Mouse (Mus musculus) stomach, embryonic 14.5 days (tissue): ENCODE data around the gene Ceacam2. TPM values are rescaled to one million over a fixed set of nuclear protein-coding genes. Genes with fewer than 3 reads are reported as not detected.
A peak's percentile ranks its signal among the peaks of the same experiment; 100 is the strongest.
"Not testable (repeated sequence)": the region's sequence is repeated elsewhere in the genome, so short reads cannot be mapped to it uniquely, and the experiment has no call there.

Source experiments
- ATAC-seq: fragments of 200-750 bp; cut with Nextera tagmentation; 2 replicates; pipeline ENCODE4 v1.8.0; 2017; ENCODE audit warnings: low read depth, moderate TSS enrichment; ENCODE audit not compliant: insufficient number of reproducible peaks, insufficient read depth, low FRiP score
- H3K27ac ChIP-seq: fragments of 300-500 bp; sonication (generic); 2 replicates; pipeline ENCODE4 v1.5.1; 2014; ENCODE audit warnings: mild to moderate bottlenecking, low read length, moderate library complexity, mixed read lengths
- H3K27me3 ChIP-seq: fragments of 300-500 bp; sonication (generic); 2 replicates; pipeline ENCODE4 v1.6.1; 2014; ENCODE audit warnings: low read length, control low read depth, mixed read lengths; ENCODE audit not compliant: control insufficient read depth, insufficient read depth
- H3K36me3 ChIP-seq: fragments of 300-500 bp; sonication (generic); 2 replicates; pipeline ENCODE4 v1.6.1; 2014; ENCODE audit warnings: mild to moderate bottlenecking, control low read depth, low read length, moderate library complexity, mixed read lengths; ENCODE audit not compliant: control insufficient read depth, insufficient read depth
- H3K4me1 ChIP-seq: fragments of 300-500 bp; sonication (generic); 2 replicates; pipeline ENCODE4 v1.6.1; 2014; ENCODE audit warnings: low read length, control low read depth, mixed read lengths; ENCODE audit not compliant: control insufficient read depth, insufficient read depth
- H3K4me2 ChIP-seq: fragments of 300-500 bp; sonication (generic); replicated peaks from 2 replicates; pipeline ENCODE4 v1.6.1; 2014; ENCODE audit warnings: low read depth, low read length, control low read depth
- H3K4me3 ChIP-seq: fragments of 300-500 bp; sonication (generic); 2 replicates; pipeline ENCODE4 v1.5.1; 2014; ENCODE audit warnings: low read depth, low read length, control low read depth
- H3K9ac ChIP-seq: fragments of 300-500 bp; sonication (generic); replicated peaks from 2 replicates; pipeline ENCODE4 v1.6.1; 2014; ENCODE audit warnings: low read depth, mild to moderate bottlenecking, control low read depth, low read length, moderate library complexity, mixed read lengths
- H3K9me3 ChIP-seq: fragments of 300-500 bp; sonication (generic); 2 replicates; pipeline ENCODE4 v1.6.1; 2016; ENCODE audit warnings: low read depth, low read length, control low read depth; ENCODE audit not compliant: control insufficient read depth
- WGBS: fragments of 180-500 bp; shearing (Covaris S2); extraction: QIAGEN DNeasy Blood & Tissue Kit; methylation state at CpG from one replicate; pipeline ENCODE4 v1.1.7; 2014; 5-methylcytosine and 5-hydroxymethylcytosine counted together
- polyA plus RNA-seq: library from polyadenylated mRNA; unstranded; fragments of >200 nt; fragmentation: Nextera tagmentation; extraction: Ambion mirVana; gene quantifications from 2 replicates; pipeline ENCODE4 v1.2.1, GENCODE M21; 2014

Ceacam2 gene
- not detected in 2 replicates for polyA plus RNA-seq

DNA sequence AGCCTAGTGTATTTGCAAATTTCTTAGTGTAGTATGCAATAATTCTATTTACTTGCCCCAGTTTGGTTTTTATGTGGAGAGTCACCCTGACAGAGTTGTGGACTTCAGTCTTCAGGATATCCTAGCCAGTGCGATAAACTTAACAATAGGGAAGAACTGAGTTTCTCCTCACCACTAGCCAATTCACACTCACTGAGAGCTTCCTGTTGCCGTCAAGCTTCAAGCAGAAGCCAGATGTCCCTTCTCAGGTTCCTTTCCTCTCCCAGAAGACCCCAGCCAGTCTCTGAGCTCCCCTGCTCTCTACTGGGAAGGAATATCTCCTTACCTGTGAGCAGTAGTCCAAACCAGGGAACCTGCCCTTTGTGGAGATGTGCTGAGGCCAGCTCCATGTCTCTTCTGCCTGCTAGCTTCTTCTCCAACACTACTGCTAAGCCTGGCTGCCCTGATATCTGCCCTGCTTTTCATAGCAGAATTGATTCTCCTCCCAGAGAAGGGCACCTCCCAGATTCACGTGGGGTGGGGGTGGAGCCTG is at the start of gene Ceacam2:
Ceacam2 (minus strand) TSS at position 482 of the 532 bp plus-strand sequence.
- not testable (repeated sequence) for H3K4me2 ChIP-seq, H3K4me1 ChIP-seq, H3K9me3 ChIP-seq, H3K36me3 ChIP-seq, H3K27me3 ChIP-seq, H3K4me3 ChIP-seq, H3K27ac ChIP-seq, H3K9ac ChIP-seq, ATAC-seq
- 54% methylated on average over 3 of the region's 3 CpGs for WGBS

DNA sequence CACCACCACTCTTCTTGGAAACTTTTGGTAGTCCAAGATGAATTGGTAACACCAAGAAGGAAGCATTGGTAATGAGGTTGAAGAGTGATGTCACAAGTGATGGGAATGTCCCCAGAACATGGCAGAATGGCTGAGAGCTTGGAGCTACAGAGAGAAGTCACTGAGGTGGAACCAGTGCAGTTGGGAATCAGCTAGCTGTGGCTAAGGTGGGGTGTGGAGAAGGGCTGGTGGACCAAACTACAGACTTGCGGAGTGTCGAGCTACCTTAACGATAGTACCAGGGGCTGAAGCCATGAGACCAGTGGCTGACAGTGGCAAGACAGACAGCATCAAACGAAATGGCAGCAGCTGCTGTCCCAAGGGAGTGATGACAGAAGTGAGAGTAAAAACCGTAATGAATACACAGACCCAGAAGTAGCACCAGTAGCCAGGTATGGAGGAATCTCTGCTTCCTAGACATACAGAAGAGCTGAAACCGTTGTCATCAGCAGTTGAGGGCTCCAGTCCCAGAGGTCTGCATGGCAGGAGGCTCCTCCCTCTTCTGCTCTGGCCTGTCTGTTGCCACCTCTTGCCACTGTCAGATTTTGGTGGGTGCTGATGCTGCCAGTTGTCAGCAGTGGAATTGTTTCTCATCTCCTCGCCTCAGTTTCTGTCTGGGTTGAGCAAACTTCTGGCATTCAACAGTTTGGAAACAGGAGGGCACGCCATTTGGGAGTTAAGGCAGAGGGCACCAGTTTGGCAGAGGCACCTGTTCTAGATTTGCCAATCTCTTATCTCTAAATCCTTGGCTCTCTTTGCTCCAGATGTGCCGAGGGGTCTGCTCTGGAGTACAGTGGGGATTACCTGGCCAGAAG is 45.9 kb upstream of the Ceacam2 start:
- WGBS, result 76% methylated on average over 9 of the region's 9 CpGs
- H3K9me3 ChIP-seq, result no peaks in the 10 kb centered on the region

DNA sequence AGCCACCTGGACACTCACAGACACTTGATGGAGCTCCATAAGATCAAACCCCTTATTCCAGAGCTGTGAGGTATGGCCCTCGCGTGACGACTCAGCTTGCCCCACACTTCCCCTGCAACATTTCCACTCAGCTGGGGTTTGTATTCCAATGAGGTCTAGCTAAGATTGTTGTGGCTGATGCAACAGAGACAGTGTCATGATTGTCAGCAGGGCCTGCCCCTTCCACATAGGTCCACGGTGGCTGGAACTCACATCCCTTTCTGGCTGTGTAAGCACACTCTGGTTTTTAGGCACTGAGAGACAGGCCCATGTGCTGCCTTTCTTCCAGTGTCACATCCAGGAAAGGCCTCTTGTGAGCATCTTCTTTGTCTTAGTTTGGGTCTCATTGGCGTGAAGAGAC is 45.0 kb upstream of the Ceacam2 start:
- WGBS, result 89% methylated on average over 5 of the region's 5 CpGs
- no peaks in the 10 kb centered on the region for H3K9me3 ChIP-seq
- no peaks in the 10 kb centered on the region for H3K4me1 ChIP-seq
- no peaks in the 10 kb centered on the region for H3K27me3 ChIP-seq
- H3K9ac ChIP-seq, result no peak overlapping the region
- no peak overlapping the region for H3K4me3 ChIP-seq
- no peak overlapping the region for H3K27ac ChIP-seq
- H3K36me3 ChIP-seq, result no peaks in the 10 kb centered on the region
- ATAC-seq, result no peak
- no peak overlapping the region for H3K4me2 ChIP-seq

More for the DNA sequence above, 45.9 kb upstream of the Ceacam2 start:
- no peak overlapping the region for H3K9ac ChIP-seq
- H3K36me3 ChIP-seq, result no peaks in the 10 kb centered on the region
- no peaks in the 10 kb centered on the region for H3K27me3 ChIP-seq
- H3K4me2 ChIP-seq, result no peak overlapping the region
- no peak for ATAC-seq
- H3K4me1 ChIP-seq, result no peaks in the 10 kb centered on the region
- no peak overlapping the region for H3K27ac ChIP-seq
- H3K4me3 ChIP-seq, result no peak overlapping the region

GRCm38 (mm10) chr7:25582301-25582810 is 42.7 kb upstream of the Ceacam2 start:
- Histone ChIP-seq H3K9me3 (no peaks in the 10 kb centered on the region), H3K4me3 (no peak overlapping the region), H3K27me3 (no peaks in the 10 kb centered on the region), H3K9ac (no peak overlapping the region), H3K4me1 (no peaks in the 10 kb centered on the region), H3K4me2 (no peak overlapping the region), H3K27ac (no peak overlapping the region), H3K36me3 (no peaks in the 10 kb centered on the region)
- no peak for ATAC-seq
- WGBS, result 84% methylated on average over 15 of the region's 15 CpGs

- WGBS, result 79% methylated on average over 10 of the region's 10 CpGs
- H3K36me3 ChIP-seq, result no peaks in the 10 kb centered on the region
These were observed 39.8 kb upstream of the Ceacam2 start for GRCm38 (mm10) chr7:25579441-25579840.

DNA sequence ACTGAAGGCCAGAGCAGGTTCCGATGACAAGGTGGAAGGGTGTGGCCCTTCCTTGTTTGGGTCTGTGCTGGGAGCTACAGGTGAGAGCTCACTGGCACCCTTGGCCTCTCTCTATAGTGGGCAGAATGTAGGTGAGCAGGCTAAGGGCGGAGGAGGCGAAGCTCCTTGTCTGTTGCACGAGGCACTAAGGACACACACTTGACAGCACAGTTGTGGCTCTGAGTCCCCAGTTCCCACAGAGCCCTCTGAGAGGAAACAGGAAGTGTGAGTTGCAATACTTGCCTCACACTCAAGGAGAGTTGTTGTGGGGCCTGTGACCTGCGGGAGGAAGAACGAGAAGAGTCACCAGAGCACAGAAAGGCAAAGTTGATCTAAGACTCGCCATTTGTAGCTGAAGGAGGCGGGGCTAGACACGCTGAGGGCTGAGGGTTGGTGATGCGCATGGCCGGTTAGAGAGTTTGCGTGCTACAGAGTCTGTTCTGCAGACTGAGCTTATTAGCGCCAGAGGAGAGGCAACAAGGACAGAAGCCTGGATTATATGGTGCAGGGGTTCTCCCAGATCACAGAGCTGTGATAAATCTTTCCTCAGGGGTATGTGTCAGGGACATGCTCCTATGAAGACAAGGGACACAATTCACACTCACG is 37.3 kb upstream of the Ceacam2 start:
- H3K27ac ChIP-seq, result peak overlapping the region; percentile 74

More at GRCm38 (mm10) chr7:25579441-25579840, 39.8 kb upstream of the Ceacam2 start:
- H3K4me1 ChIP-seq, result no peaks in the 10 kb centered on the region
- H3K27ac ChIP-seq, result no peak overlapping the region
- H3K4me3 ChIP-seq, result no peak overlapping the region
- no peak overlapping the region for H3K9ac ChIP-seq
- no peak overlapping the region for H3K4me2 ChIP-seq
- H3K9me3 ChIP-seq, result no peaks in the 10 kb centered on the region
- no peaks in the 10 kb centered on the region for H3K27me3 ChIP-seq
- ATAC-seq, result no peak

DNA sequence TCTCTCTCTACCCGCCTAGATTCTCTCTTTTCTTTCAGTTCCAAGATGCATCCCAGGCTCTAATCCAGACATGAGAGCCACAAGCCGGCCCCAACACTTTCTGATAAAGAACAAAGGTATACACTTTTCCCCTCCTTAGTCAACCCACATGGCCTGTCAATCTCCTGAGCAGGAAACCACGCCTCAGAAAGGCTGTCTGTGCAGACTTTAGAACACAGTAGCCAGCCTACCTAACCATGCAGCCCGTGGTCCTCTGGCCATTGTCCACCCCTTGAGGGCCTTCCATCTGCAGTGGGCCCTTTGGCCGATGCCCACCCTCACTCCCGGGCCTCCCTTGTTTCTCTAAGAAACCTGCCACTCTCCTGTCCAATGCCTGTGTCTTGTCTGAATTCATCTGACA is 36.7 kb upstream of the Ceacam2 start:
- 24% methylated on average over 6 of the region's 6 CpGs for WGBS
- not testable (repeated sequence) for H3K27me3 ChIP-seq, H3K4me2 ChIP-seq, H3K9me3 ChIP-seq, H3K9ac ChIP-seq, H3K36me3 ChIP-seq, H3K4me1 ChIP-seq, H3K4me3 ChIP-seq
- H3K27ac ChIP-seq, result peak overlapping the region; percentile 74
- peak; percentile 79 for ATAC-seq

More for the DNA sequence above, 37.3 kb upstream of the Ceacam2 start:
- ATAC-seq, H3K9ac ChIP-seq, H3K36me3 ChIP-seq, H3K4me1 ChIP-seq, H3K4me3 ChIP-seq, H3K4me2 ChIP-seq, H3K9me3 ChIP-seq, H3K27me3 ChIP-seq: not testable (repeated sequence)
- WGBS, result 72% methylated on average over 11 of the region's 14 CpGs

- Histone ChIP-seq H3K4me3 (no peak overlapping the region), H3K9me3 (no peaks in the 10 kb centered on the region), H3K27me3 (no peaks in the 10 kb centered on the region), H3K27ac (peak overlapping the region; percentile 67; the same call in 1 of the 2 replicates), H3K36me3 (no peaks in the 10 kb centered on the region), H3K4me2 (no peak overlapping the region), H3K4me1 (no peaks in the 10 kb centered on the region), H3K9ac (no peak overlapping the region)
- 13% methylated on average over 8 of the region's 8 CpGs for WGBS
- ATAC-seq, result peak; percentile 84
These were observed 36.2 kb upstream of the Ceacam2 start for GRCm38 (mm10) chr7:25575870-25576269.
